Mouse (Mus musculus): Measurements from ENCODE around the gene Ift140.

The Ift140 gene

GRCm38 (mm10) chr17:25077771-25078372 is 62.0 kb downstream of the Ift140 start:
- DNase-seq: peak; percentile 98

GRCm38 (mm10) chr17:25080210-25080609 is 64.3 kb downstream of the Ift140 start:
- peak; percentile 94 for DNase-seq

- peak; percentile 99 for DNase-seq
These were observed 65.1 kb downstream of the Ift140 start for GRCm38 (mm10) chr17:25080960-25081381.

DNA sequence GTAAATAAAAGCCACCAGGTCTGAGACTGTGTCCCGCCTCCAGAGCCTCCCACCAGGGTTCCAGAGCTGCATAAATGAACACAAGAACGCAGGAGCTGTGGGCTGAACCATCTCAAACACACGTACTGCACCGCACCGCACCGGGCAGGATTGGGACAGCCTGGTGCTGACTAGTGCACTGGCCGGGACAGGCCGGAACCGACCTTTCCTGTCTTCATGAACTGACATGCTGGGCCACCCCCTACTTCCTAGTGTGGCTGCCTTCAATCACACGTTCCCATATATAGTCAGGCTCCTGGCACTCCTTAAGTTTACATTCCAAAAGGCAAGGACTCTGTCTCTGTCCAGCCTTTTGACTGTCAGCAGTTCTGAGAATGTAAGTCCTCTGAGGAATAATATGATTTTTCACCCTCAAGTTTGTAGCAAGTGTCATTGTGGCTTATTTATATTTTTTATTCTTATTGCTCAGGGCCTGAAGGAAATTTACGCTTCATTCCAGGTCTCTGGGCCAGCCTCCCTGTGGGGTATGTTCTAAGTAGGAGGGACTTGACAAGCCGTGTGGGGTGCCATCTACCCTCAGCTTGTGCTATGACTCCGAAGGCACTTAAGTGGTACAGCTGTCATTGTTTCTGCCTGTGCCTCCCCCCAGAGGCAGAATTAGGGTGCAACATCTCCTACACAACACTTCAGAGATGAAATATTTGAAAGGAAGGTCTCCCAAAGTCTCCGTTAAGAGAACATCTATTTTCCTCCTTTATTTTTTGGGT is 66.4 kb downstream of the Ift140 start:
- DNase-seq: peak; percentile 97

DNA sequence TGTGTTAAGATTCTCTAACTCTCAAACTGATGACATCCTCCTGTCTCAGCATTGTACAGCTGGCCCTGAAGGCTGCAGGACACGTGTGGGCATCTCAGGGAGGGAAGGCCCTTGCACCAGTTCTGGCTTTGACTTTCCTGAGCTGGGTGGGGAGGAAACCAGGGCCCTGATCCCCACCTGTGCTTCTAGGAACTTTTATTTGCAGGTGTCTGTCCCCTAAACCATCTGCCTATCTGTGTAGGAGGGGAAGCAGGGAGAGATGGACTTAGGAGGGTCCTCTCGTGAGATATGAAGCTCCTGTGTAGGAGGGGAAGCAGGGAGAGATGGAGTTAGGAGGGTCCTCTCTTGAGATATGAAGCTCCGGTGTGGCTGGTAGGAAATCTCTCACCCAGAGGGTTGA is 67.0 kb downstream of the Ift140 start:
- peak; percentile 93 for DNase-seq

- peak; percentile 99 for DNase-seq
These were observed 67.6 kb downstream of the Ift140 start, which contains the start of gene Tmem204 for GRCm38 (mm10) chr17:25083444-25083931. Gene Tmem204, minus strand, starts transcription at chr17:25083591.

- peak; percentile 94 for DNase-seq
These were observed 69.0 kb downstream of the Ift140 start for GRCm38 (mm10) chr17:25084835-25085385.

GRCm38 (mm10) chr17:25086724-25087123 is 70.8 kb downstream of the Ift140 start:
- no peak for DNase-seq

DNA sequence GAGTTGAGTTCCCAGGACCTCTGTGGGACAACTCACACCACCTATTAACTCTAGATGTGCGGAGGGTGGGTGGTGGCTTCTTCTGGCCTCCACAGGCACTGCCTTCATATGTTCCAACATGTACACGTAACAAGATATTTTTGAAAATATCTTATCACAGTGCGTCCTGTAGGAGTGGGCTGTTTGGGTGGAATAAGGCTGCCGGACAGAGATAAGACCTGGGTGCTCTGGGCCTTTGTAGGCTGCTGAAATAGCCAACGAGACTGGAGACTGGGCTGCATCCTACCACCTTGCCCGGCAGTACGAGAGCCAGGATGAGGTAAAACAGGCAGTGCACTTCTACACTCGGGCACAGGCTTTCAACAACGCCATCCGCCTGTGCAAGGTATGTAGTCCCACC is 73.3 kb downstream of the Ift140 start:
- DNase-seq: no peak

- DNase-seq: no peak
These were observed 74.6 kb downstream of the Ift140 start for GRCm38 (mm10) chr17:25090450-25090849.

DNA sequence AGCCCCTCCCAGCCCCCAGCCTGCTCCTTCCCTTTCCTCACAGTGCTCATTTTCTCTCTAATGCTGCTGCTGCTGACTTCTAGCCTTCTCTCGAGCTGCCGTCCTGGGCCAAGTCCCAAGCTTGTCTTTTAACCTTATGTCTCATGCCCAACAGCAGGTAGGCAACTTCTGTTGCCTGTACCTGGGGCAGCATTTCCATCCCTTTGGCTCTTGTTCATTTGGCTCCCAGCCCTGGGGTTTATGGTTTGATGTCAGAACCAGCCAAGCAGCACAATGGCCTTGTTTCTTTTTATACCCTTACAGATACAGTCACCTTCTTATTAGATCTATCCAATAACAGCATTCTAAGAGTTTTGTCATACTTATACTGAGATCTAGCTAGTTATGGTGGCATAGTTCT is 80.3 kb downstream of the Ift140 start:
- DNase-seq: no peak

GRCm38 (mm10) chr17:25100052-25100451 is 84.2 kb downstream of the Ift140 start:
- no peak for DNase-seq

- DNase-seq: no peak
These were observed 85.5 kb downstream of the Ift140 start for GRCm38 (mm10) chr17:25101338-25101737.

DNA sequence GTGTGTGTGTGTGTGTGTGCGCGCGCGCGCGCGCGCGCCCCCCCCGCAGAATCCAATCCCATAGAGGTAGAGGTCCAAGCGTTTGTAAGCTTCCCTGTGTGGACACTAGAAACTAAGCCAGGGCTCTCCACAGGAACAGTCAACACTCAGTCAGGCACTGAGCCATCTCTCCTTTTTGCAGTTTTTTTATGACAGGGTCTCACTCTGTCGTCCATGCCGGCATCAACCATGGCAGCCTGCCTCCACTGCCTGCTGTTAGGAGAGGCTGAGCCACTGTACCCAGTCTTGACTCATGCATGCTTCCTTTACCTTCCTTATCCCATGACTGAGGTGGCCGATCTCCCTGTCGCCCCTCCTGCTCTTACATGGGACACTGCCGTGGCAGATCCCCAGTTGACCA is 91.9 kb downstream of the Ift140 start:
- DNase-seq: no peak

DNA sequence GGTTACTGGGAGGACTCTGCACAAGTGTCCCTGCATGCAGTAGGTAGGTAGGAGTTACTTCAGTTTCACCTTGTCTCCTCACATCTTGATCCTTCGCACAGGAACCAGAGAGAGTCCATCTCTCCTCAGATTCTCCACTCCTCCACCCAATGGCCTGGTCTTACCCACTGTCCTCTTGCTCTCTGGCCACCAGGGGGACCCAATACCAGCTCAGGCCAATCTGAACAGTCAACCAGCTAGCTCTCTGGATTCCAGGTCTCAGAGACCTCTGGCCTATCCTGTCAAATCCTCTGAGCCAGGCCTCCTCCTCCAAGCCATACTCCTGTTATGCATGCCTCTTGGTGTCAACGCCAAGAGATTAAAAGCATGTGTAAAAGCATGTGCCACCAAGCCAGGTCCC is 93.7 kb downstream of the Ift140 start:
- DNase-seq: no peak

GRCm38 (mm10) chr17:25110590-25110989 is 94.7 kb downstream of the Ift140 start:
- no peak for DNase-seq

GRCm38 (mm10) chr17:25111220-25111619 is 95.3 kb downstream of the Ift140 start:
- no peak for DNase-seq

- peak; percentile 97 for DNase-seq
These were observed 96.0 kb downstream of the Ift140 start for GRCm38 (mm10) chr17:25111739-25112422.

- DNase-seq: peak; percentile 91
These were observed 96.5 kb downstream of the Ift140 start for GRCm38 (mm10) chr17:25112423-25112810.

DNA sequence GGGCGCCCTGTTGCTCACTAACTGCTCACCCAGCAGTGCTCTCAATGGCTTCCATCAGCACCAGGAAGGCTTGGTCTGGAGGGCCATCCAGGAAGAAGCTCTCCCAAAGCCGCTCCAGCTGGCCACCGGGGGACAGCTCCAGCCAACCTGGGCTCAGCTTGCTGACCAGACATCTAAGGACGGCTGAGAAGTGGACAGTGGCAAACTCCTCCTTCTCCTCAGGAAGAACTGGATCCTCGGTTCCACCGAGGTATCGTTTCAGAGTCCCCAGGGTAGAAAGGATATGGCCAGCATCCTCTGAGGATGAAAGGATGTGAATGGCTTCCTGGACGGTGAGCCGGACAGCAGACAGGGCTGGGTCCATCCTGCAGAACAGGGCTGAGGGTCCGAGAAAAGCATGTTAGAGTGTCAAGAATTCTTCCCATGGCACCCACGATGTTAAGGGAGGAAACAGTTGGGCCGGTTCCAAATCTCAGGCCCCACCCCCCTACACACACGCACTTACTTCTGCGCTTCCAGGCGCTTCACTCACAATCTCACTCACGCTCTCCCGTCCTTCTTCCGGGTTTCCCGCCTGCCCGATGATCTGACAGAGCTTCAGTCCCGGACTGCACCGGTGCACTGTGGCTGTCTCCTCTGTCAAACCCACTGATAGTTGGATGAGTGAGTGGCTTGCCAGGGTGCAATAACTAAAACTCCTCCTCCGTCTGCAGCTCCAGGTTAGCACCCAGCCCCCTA is 99.2 kb downstream of the Ift140 start:
- DNase-seq: peak; percentile 92

DNA sequence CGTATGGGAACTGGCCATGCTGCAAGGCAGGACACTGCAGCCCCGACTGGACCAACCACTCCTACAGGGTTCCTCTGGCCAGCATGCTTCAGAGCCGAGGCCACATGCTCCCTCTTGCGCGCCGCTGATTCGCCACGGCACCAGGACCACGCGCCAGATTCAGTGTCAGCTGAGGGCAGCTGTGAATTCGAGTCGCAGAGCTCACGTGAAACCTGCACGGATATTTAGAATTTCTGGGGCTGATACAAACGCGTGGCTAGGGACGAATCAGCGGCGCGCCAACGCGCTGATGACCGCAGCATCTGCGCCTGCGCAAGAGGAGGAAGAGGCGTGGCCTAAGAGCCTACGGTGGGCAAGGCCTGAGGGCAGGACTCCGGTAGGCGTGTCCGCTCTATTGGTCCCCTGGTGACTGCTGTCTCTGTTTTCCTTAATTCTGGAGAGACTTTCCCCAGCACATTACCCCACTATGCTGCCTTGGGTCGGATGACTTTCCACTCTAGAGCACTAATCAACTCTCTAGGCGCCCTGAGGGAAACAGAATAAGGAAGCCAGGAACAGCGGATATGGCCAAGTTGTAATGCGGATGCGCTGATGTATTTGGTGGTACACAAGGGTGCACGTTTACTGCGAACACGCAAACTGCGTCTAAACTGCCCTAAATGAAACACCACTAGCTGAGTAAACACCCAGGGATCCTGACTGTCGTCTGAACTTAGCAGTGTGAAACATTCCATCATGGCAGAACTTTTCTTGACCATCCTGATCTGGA is 100.0 kb downstream of the Ift140 start, which contains the start of gene Telo2:
Gene Telo2, minus strand, starts transcription at position 304 of the 769 bp plus-strand sequence.
- DNase-seq: peak; percentile 99

DNA sequence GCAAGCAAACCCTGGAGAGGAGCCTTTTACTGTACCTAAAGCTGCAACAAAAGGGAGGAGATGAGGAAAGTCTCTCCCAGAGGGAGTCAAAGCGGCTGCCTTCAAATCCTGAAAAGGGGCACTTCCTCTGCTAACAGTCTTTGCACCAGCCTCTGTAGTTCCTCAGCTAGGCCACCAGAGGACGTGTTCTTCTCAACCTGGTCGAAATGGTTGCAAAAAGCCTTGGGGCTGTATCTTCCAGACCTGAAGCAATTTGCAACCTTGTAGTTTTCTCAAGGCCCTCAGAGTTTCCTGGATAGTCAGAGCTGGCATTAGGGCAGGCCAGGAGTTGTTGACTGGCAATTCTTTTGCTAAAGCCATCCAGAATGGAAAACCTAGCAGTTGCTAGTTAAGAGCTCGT is 101.4 kb downstream of the Ift140 start:
- DNase-seq: no peak

Data from heart, adult 11 months (tissue).